In genomic region chr4:56989431-56990214, GRCm38 (mm10) we compare ENCODE assay signal across 9 mouse cellular contexts. TPM values are rescaled to one million over a fixed set of nuclear protein-coding genes. Genes with fewer than 3 reads are reported as not detected.
DNase-seq lines count a peak whose midpoint lies in the region; ATAC-seq and TF ChIP-seq lines count a peak whose summit lies in the region.
"Had no signal": no experiment of that assay in that cellular context is flagged by ENCODE, and none has a peak within 500 bp of the region (broad histone marks: within the 10 kb centered on the region; RNA-seq: fewer than 3 reads in every experiment).

No protein-coding gene starts in this region.

- 0 out of 2 replicates have a peak, but pooled peaks have one; percentile 4 for TF ChIP-seq POLR2A in cerebellum, adult 2 months (IDR thresholded peaks at IDR 0.05; ENCODE audit: borderline replicate concordance, insufficient read depth, low read length)

- ATAC-seq in heart, embryonic 15.5 days (replicated peaks; ENCODE audit: insufficient number of reproducible peaks, insufficient read depth, low FRiP score, low read depth): no peak
- ATAC-seq in limb, embryonic 13.5 days (ENCODE audit: low FRiP score, low read depth): peak; percentile 48

- peaks cover 44% of the 10 kb centered on the region for H3K27me3 ChIP-seq in heart, embryonic 15.5 days
- no peaks in the 10 kb centered on the region for H3K27me3 ChIP-seq in cerebellum, adult 2 months (ENCODE audit: control insufficient read depth, insufficient read depth, low read length)
- H3K27me3 ChIP-seq in hindbrain, embryonic 10.5 days (ENCODE audit: insufficient read depth, poor library complexity, severe bottlenecking): peaks cover 50% of the 10 kb centered on the region
- peaks cover 60% of the 10 kb centered on the region for H3K27me3 ChIP-seq in limb, embryonic 13.5 days
- H3K27me3 ChIP-seq: CH12.LX had no signal

- 5% methylated on average over 45 of the region's 45 CpGs for WGBS in heart, embryonic 15.5 days
- 1% methylated on average over 45 of the region's 45 CpGs for WGBS in cerebellum, adult 2 months
- 2% methylated on average over 45 of the region's 45 CpGs for WGBS in hindbrain, embryonic 10.5 days
- WGBS in limb, embryonic 13.5 days: 2% methylated on average over 44 of the region's 45 CpGs

- TF ChIP-seq CTCF in cerebellum, adult 2 months (IDR thresholded peaks at IDR 0.05; ENCODE audit: borderline replicate concordance, insufficient read depth, low read depth, low read length): no peak

- H3K4me1 ChIP-seq in heart, embryonic 15.5 days (replicated peaks): peaks cover 11% of the 10 kb centered on the region
- peaks cover 13% of the 10 kb centered on the region for H3K4me1 ChIP-seq in cerebellum, adult 2 months (ENCODE audit: control insufficient read depth, insufficient read depth, low read length)
- H3K4me1 ChIP-seq in hindbrain, embryonic 10.5 days (replicated peaks): peaks cover 14% of the 10 kb centered on the region
- H3K4me1 ChIP-seq in limb, embryonic 13.5 days: peaks cover 7% of the 10 kb centered on the region; the same call in 1 of the 2 replicates

- no peaks in the 10 kb centered on the region for H3K9me3 ChIP-seq in heart, embryonic 15.5 days (replicated peaks)
- peaks cover 7% of the 10 kb centered on the region; the same call in 1 of the 2 replicates for H3K9me3 ChIP-seq in hindbrain, embryonic 10.5 days
- peaks cover 5% of the 10 kb centered on the region; the same call in 1 of the 2 replicates for H3K9me3 ChIP-seq in limb, embryonic 13.5 days

- peak overlapping the region; percentile 62 for H3K4me3 ChIP-seq in heart, embryonic 15.5 days
- peak overlapping the region; percentile 85 for H3K4me3 ChIP-seq in cerebellum, adult 2 months (replicated peaks; ENCODE audit: insufficient read depth, low read depth, low read length)
- peak overlapping the region; percentile 81 for H3K4me3 ChIP-seq in hindbrain, embryonic 10.5 days
- peak overlapping the region; percentile 72 for H3K4me3 ChIP-seq in limb, embryonic 13.5 days

- H3K4me2 ChIP-seq in heart, embryonic 15.5 days: peak overlapping the region; percentile 99
- peak overlapping the region; percentile 99 for H3K4me2 ChIP-seq in limb, embryonic 13.5 days (replicated peaks)

- peak overlapping the region; percentile 55 for H3K9ac ChIP-seq in heart, embryonic 15.5 days
- H3K9ac ChIP-seq in limb, embryonic 13.5 days: peak overlapping the region; percentile 77

- no peak overlapping the region for H3K27ac ChIP-seq in heart, embryonic 15.5 days
- H3K27ac ChIP-seq in cerebellum, adult 2 months (ENCODE audit: insufficient read depth, low read length): peak overlapping the region; percentile 82
- peak overlapping the region; percentile 89 for H3K27ac ChIP-seq in hindbrain, embryonic 10.5 days
- H3K27ac ChIP-seq in limb, embryonic 13.5 days: no peak overlapping the region

- intact Hi-C loops in heart, postnatal 36 days (cut with DNase I): no loop called here

- no peak for DNase-seq in heart, postnatal 36 days
- peak; percentile 78 to 83 for DNase-seq in cerebellum, adult 2 months
- peak; percentile 43 for DNase-seq in hindbrain, embryonic 10.5 days (ENCODE audit: low spot score)
- DNase-seq in right cerebral cortex, adult 2 months (ENCODE audit: low spot score in 2 of 2): peak; percentile 43 to 54
- DNase-seq in kidney, adult 8-10 months: no peak
- DNase-seq in thymus, postnatal 36 days: no peak

- no peaks in the 10 kb centered on the region for H3K36me3 ChIP-seq in heart, embryonic 15.5 days
- no peaks in the 10 kb centered on the region for H3K36me3 ChIP-seq in hindbrain, embryonic 10.5 days
- H3K36me3 ChIP-seq in limb, embryonic 13.5 days: no peaks in the 10 kb centered on the region

RNA-seq across cellular contexts. Expression of gene Frrs1l, which starts 0.6 kb away (rescaled TPM):
- polyA plus RNA-seq in heart, embryonic 15.5 days (2015; fragmentation: Nextera tagmentation; extraction: Ambion mirVana): 0.28 and 0.38 TPM in 2 replicates
- under 1 TPM; 0.05 to 0.11 TPM for total RNA-seq in heart, postnatal 36 days (2021)
- 102 and 111 TPM in 2 replicates for polyA plus RNA-seq in cerebellum, adult 2 months (2012; rRNA removed)
- 2.5 and 2.6 TPM in 2 replicates for polyA plus RNA-seq in hindbrain, embryonic 10.5 days (2016; fragmentation: Nextera tagmentation; extraction: Ambion mirVana)
- 3.0 and 3.4 TPM in 2 replicates for polyA plus RNA-seq in limb, embryonic 13.5 days (2015; fragmentation: Nextera tagmentation; extraction: Ambion mirVana)
- total RNA-seq: CH12.LX had no signal

RNA-seq across cellular contexts. Expression of gene Tmem245, which starts 42.4 kb away (rescaled TPM):
- 19.0 and 20.2 TPM in 2 replicates for polyA plus RNA-seq in heart, embryonic 15.5 days (2015; fragmentation: Nextera tagmentation; extraction: Ambion mirVana)
- total RNA-seq in heart, postnatal 36 days (2021): 10 to 100 TPM; 66.0 to 79.2 TPM
- 11.0 and 11.5 TPM in 2 replicates for polyA plus RNA-seq in cerebellum, adult 2 months (2012; rRNA removed)
- 10.8 and 13.4 TPM in 2 replicates for polyA plus RNA-seq in hindbrain, embryonic 10.5 days (2016; fragmentation: Nextera tagmentation; extraction: Ambion mirVana)
- 10.0 and 11.6 TPM in 2 replicates for polyA plus RNA-seq in limb, embryonic 13.5 days (2015; fragmentation: Nextera tagmentation; extraction: Ambion mirVana)

Comparison
In these comparisons a context has a peak if more than half of its experiments do, and no peak if none do; other contexts are left out.
1. H3K27ac ChIP-seq: peak in cerebellum, adult 2 months (single experiment) and hindbrain, embryonic 10.5 days (single experiment); none in heart, embryonic 15.5 days (single experiment) and limb, embryonic 13.5 days (single experiment).
2. DNase-seq: peak in cerebellum, adult 2 months (2 of 2), hindbrain, embryonic 10.5 days (single experiment) and right cerebral cortex, adult 2 months (2 of 2); none in heart, postnatal 36 days (0 of 2), kidney, adult 8-10 months (0 of 2) and thymus, postnatal 36 days (0 of 2).
3. RNA of gene Frrs1l, which starts 0.6 kb away (polyA plus RNA-seq): 102 to 111 TPM in cerebellum, adult 2 months; 3.0 to 3.4 TPM in limb, embryonic 13.5 days, 2.5 to 2.6 TPM in hindbrain, embryonic 10.5 days and 0.28 to 0.38 TPM in heart, embryonic 15.5 days; every median in the first group is over 10 times any median in the second.
4. Peak in every context shown above with its lines, with median percentiles within 50 percentile points of each other: H3K4me3 ChIP-seq.